Mouse (Mus musculus): ENCODE measurements at regions not wholly inside any gene's neighbourhood (a gene's known extent, or its start where the extent isn't known, plus 50 kb on each side); places are given as distances from the start of the nearest gene placed in this dataset.
A peak's percentile ranks its signal among the peaks of the same experiment; 100 is the strongest.
"Not testable (repeated sequence)": the region's sequence is repeated elsewhere in the genome, so short reads cannot be mapped to it uniquely, and the experiment has no call there.

- TF ChIP-seq POLR2A (IDR thresholded peaks at IDR 0.05; ENCODE audit: low read depth, low read length) (no peak), CTCF (IDR thresholded peaks at IDR 0.05; ENCODE audit: extremely low read depth, insufficient read length, insufficient replicate concordance, low read depth, low read length) (no peak)
- H3K27me3 ChIP-seq (ENCODE audit: control insufficient read depth, insufficient read depth, low read length), result no peaks in the 10 kb centered on the region
- WGBS, result 8% methylated on average over 15 of the region's 15 CpGs
Measured at GRCm38 (mm10) chr14:61757086-61757822, 150.0 kb downstream of the Kcnrg start.

GRCm38 (mm10) chr14:61757823-61758175 lies 150.5 kb downstream of the Kcnrg start:
- Histone ChIP-seq H3K4me3 (ENCODE audit: low read depth, low read length) (no peak overlapping the region), H3K4me1 (ENCODE audit: control insufficient read depth, insufficient read depth, insufficient read length, low read length) (peaks cover 3% of the 10 kb centered on the region), H3K36me3 (ENCODE audit: control insufficient read depth, insufficient read depth, low read length) (no peaks in the 10 kb centered on the region), H3K27ac (ENCODE audit: insufficient read depth, low read depth, low read length) (no peak overlapping the region), H3K27me3 (ENCODE audit: control insufficient read depth, insufficient read depth, low read length) (no peaks in the 10 kb centered on the region)
- 47% methylated on average over 7 of the region's 7 CpGs for WGBS
- no peak for TF ChIP-seq CTCF (IDR thresholded peaks at IDR 0.05; ENCODE audit: extremely low read depth, insufficient read length, insufficient replicate concordance, low read depth, low read length)

More at GRCm38 (mm10) chr14:61757086-61757822, 150.0 kb downstream of the Kcnrg start:
- Histone ChIP-seq H3K27ac (ENCODE audit: insufficient read depth, low read depth, low read length) (no peak overlapping the region), H3K4me1 (ENCODE audit: control insufficient read depth, insufficient read depth, insufficient read length, low read length) (peaks cover 3% of the 10 kb centered on the region), H3K36me3 (ENCODE audit: control insufficient read depth, insufficient read depth, low read length) (no peaks in the 10 kb centered on the region), H3K4me3 (ENCODE audit: low read depth, low read length) (peak overlapping the region; percentile 4; the same call in 1 of the 2 replicates)

- WGBS, result 88% methylated on average over 5 of the region's 5 CpGs
- TF ChIP-seq POLR2A (IDR thresholded peaks at IDR 0.05; ENCODE audit: low read depth, low read length) (no peak), CTCF (IDR thresholded peaks at IDR 0.05; ENCODE audit: extremely low read depth, insufficient read length, insufficient replicate concordance, low read depth, low read length) (no peak)
- Histone ChIP-seq H3K36me3 (ENCODE audit: control insufficient read depth, insufficient read depth, low read length) (no peaks in the 10 kb centered on the region), H3K4me3 (ENCODE audit: low read depth, low read length) (no peak overlapping the region), H3K4me1 (ENCODE audit: control insufficient read depth, insufficient read depth, insufficient read length, low read length) (peaks cover 3% of the 10 kb centered on the region), H3K27me3 (ENCODE audit: control insufficient read depth, insufficient read depth, low read length) (no peaks in the 10 kb centered on the region), H3K27ac (ENCODE audit: insufficient read depth, low read depth, low read length) (no peak overlapping the region)
Measured at GRCm38 (mm10) chr14:61758586-61758985, 151.3 kb downstream of the Kcnrg start.

GRCm38 (mm10) chr14:61760176-61760575 lies 152.9 kb downstream of the Kcnrg start:
- not testable (repeated sequence) for H3K4me3 ChIP-seq (ENCODE audit: low read depth, low read length); H3K36me3 ChIP-seq (ENCODE audit: control insufficient read depth, insufficient read depth, low read length); H3K27me3 ChIP-seq (ENCODE audit: control insufficient read depth, insufficient read depth, low read length); H3K27ac ChIP-seq (ENCODE audit: insufficient read depth, low read depth, low read length); H3K4me1 ChIP-seq (ENCODE audit: control insufficient read depth, insufficient read depth, insufficient read length, low read length)
- 29% methylated on average over 12 of the region's 12 CpGs for WGBS

- peaks cover 3% of the 10 kb centered on the region for H3K4me1 ChIP-seq (ENCODE audit: control insufficient read depth, insufficient read depth, insufficient read length, low read length)
- no peak overlapping the region for H3K4me3 ChIP-seq (ENCODE audit: low read depth, low read length)
- WGBS, result 76% methylated on average over 5 of the region's 5 CpGs
- no peak overlapping the region for H3K27ac ChIP-seq (ENCODE audit: insufficient read depth, low read depth, low read length)
- no peak for TF ChIP-seq CTCF (IDR thresholded peaks at IDR 0.05; ENCODE audit: extremely low read depth, insufficient read length, insufficient replicate concordance, low read depth, low read length)
- TF ChIP-seq POLR2A (IDR thresholded peaks at IDR 0.05; ENCODE audit: low read depth, low read length), result no peak
- no peaks in the 10 kb centered on the region for H3K27me3 ChIP-seq (ENCODE audit: control insufficient read depth, insufficient read depth, low read length)
- H3K36me3 ChIP-seq (ENCODE audit: control insufficient read depth, insufficient read depth, low read length), result no peaks in the 10 kb centered on the region
Measured at GRCm38 (mm10) chr14:61762076-61762475, 154.8 kb downstream of the Kcnrg start.

GRCm38 (mm10) chr14:61769881-61770280 lies 162.6 kb downstream of the Kcnrg start:
- no peaks in the 10 kb centered on the region for H3K4me1 ChIP-seq (ENCODE audit: control insufficient read depth, insufficient read depth, insufficient read length, low read length)
- no peaks in the 10 kb centered on the region for H3K36me3 ChIP-seq (ENCODE audit: control insufficient read depth, insufficient read depth, low read length)
- WGBS, result 55% methylated on average over 5 of the region's 5 CpGs
- TF ChIP-seq POLR2A (IDR thresholded peaks at IDR 0.05; ENCODE audit: low read depth, low read length) (no peak), CTCF (IDR thresholded peaks at IDR 0.05; ENCODE audit: extremely low read depth, insufficient read length, insufficient replicate concordance, low read depth, low read length) (no peak)
- H3K4me3 ChIP-seq (ENCODE audit: low read depth, low read length), result no peak overlapping the region
- no peak overlapping the region for H3K27ac ChIP-seq (ENCODE audit: insufficient read depth, low read depth, low read length)
- H3K27me3 ChIP-seq (ENCODE audit: control insufficient read depth, insufficient read depth, low read length), result no peaks in the 10 kb centered on the region

GRCm38 (mm10) chr14:61774171-61774570 lies 166.9 kb downstream of the Kcnrg start:
- Histone ChIP-seq H3K36me3 (ENCODE audit: control insufficient read depth, insufficient read depth, low read length) (no peaks in the 10 kb centered on the region), H3K27me3 (ENCODE audit: control insufficient read depth, insufficient read depth, low read length) (no peaks in the 10 kb centered on the region), H3K27ac (ENCODE audit: insufficient read depth, low read depth, low read length) (no peak overlapping the region), H3K4me1 (ENCODE audit: control insufficient read depth, insufficient read depth, insufficient read length, low read length) (no peaks in the 10 kb centered on the region), H3K4me3 (ENCODE audit: low read depth, low read length) (no peak overlapping the region)
- WGBS, result 76% methylated on average over 3 of the region's 3 CpGs
- no peak for TF ChIP-seq CTCF (IDR thresholded peaks at IDR 0.05; ENCODE audit: extremely low read depth, insufficient read length, insufficient replicate concordance, low read depth, low read length)
- no peak for TF ChIP-seq POLR2A (IDR thresholded peaks at IDR 0.05; ENCODE audit: low read depth, low read length)

All from small intestine, adult 2 months (tissue).